Mouse (Mus musculus): ENCODE measurements around the gene Rasl10b. TPM values are rescaled to one million over a fixed set of nuclear protein-coding genes. Genes with fewer than 3 reads are reported as not detected.

Rasl10b gene
- polyA plus RNA-seq, 2 experiments: 0.06 to 0.31 TPM

GRCm38 (mm10) chr11:83424681-83425080 is 15.7 kb downstream of the Rasl10b start:
- no peaks in the 10 kb centered on the region for H3K4me1 ChIP-seq (replicated peaks; ENCODE audit: control insufficient read depth in 2 of 2, insufficient read depth in 2 of 2, low read length in 1 of 2)
- TF ChIP-seq EP300 (IDR thresholded peaks at IDR 0.05; ENCODE audit: low read depth): no peak
- peak; percentile 96 for TF ChIP-seq CTCF (IDR thresholded peaks at IDR 0.05; ENCODE audit: low read depth)
- H3K27ac ChIP-seq: no peak overlapping the region
- no peak overlapping the region for H3K9ac ChIP-seq (replicated peaks)
- H3K4me2 ChIP-seq (ENCODE audit: low read depth): no peak overlapping the region
- H3K27me3 ChIP-seq (ENCODE audit: control insufficient read depth, insufficient read depth, low read length): peaks cover 12% of the 10 kb centered on the region
- peak in 2 of 3 experiments; percentile 33 to 36 for DNase-seq (ENCODE audit: low read depth in 3 of 3, low spot score in 3 of 3)
- no peaks in the 10 kb centered on the region for H3K36me3 ChIP-seq (replicated peaks; ENCODE audit: control insufficient read depth, insufficient read depth, low read depth)
- no peak for ATAC-seq (ENCODE audit: insufficient read depth)
- H3K9me3 ChIP-seq (ENCODE audit: control insufficient read depth, low read length): no peaks in the 10 kb centered on the region
- 9% methylated on average over 8 of the region's 8 CpGs for WGBS (ENCODE audit: insufficient replicate concordance)
- no peak overlapping the region for H3K4me3 ChIP-seq (ENCODE audit: insufficient read depth in 1 of 2, low read depth in 2 of 2, low read length in 2 of 2)

- TF ChIP-seq EP300 (IDR thresholded peaks at IDR 0.05; ENCODE audit: low read depth) (no peak), CTCF (IDR thresholded peaks at IDR 0.05; ENCODE audit: low read depth) (no peak)
- peaks cover 9% of the 10 kb centered on the region for H3K27me3 ChIP-seq (ENCODE audit: control insufficient read depth, insufficient read depth, low read length)
- 0 out of 2 replicates have a peak overlapping the region, but pooled peaks have one; percentile 4 for H3K4me2 ChIP-seq (ENCODE audit: low read depth)
- no peak overlapping the region for H3K27ac ChIP-seq
- whole genome bisulfite sequencing (ENCODE audit: insufficient replicate concordance): 5% methylated on average over 17 of the region's 17 CpGs
- ATAC-seq (ENCODE audit: insufficient read depth): no peak
- no peaks in the 10 kb centered on the region for H3K9me3 ChIP-seq (ENCODE audit: control insufficient read depth, low read length)
- no peak for DNase-seq (ENCODE audit: low read depth in 3 of 3, low spot score in 3 of 3)
- H3K4me3 ChIP-seq (ENCODE audit: insufficient read depth in 1 of 2, low read depth in 2 of 2, low read length in 2 of 2): no peak overlapping the region
- H3K4me1 ChIP-seq (replicated peaks; ENCODE audit: control insufficient read depth in 2 of 2, insufficient read depth in 2 of 2, low read length in 1 of 2): no peaks in the 10 kb centered on the region
- H3K36me3 ChIP-seq (replicated peaks; ENCODE audit: control insufficient read depth, insufficient read depth, low read depth): no peaks in the 10 kb centered on the region
- H3K9ac ChIP-seq (replicated peaks): no peak overlapping the region
Measured at GRCm38 (mm10) chr11:83426964-83427363, 18.0 kb downstream of the Rasl10b start.

GRCm38 (mm10) chr11:83429355-83429754 is 20.4 kb downstream of the Rasl10b start, which contains the start of gene Gas2l2:
Gene Gas2l2, minus strand, starts transcription at chr11:83429455.
- TF ChIP-seq CTCF (IDR thresholded peaks at IDR 0.05; ENCODE audit: low read depth) (no peak), EP300 (IDR thresholded peaks at IDR 0.05; ENCODE audit: low read depth) (no peak)
- Histone ChIP-seq H3K4me2 (ENCODE audit: low read depth) (no peak within 1 kb of the TSS), H3K9ac (replicated peaks) (no peak within 1 kb of the TSS), H3K4me3 (ENCODE audit: insufficient read depth in 1 of 2, low read depth in 2 of 2, low read length in 2 of 2) (no peak within 1 kb of the TSS), H3K36me3 (replicated peaks; ENCODE audit: control insufficient read depth, insufficient read depth, low read depth) (no peaks in the 10 kb centered on the region), H3K9me3 (ENCODE audit: control insufficient read depth, low read length) (no peaks in the 10 kb centered on the region), H3K4me1 (replicated peaks; ENCODE audit: control insufficient read depth in 2 of 2, insufficient read depth in 2 of 2, low read length in 1 of 2) (no peaks in the 10 kb centered on the region), H3K27me3 (ENCODE audit: control insufficient read depth, insufficient read depth, low read length) (peaks cover 9% of the 10 kb centered on the region), H3K27ac (no peak within 1 kb of the TSS)
- no peak for DNase-seq (ENCODE audit: low read depth in 3 of 3, low spot score in 3 of 3)
- WGBS (ENCODE audit: insufficient replicate concordance): 50% methylated on average over 5 of the region's 5 CpGs
- no peak for ATAC-seq (ENCODE audit: insufficient read depth)

- no peak for ATAC-seq (ENCODE audit: insufficient read depth)
- Histone ChIP-seq H3K27me3 (ENCODE audit: control insufficient read depth, insufficient read depth, low read length) (peaks cover 2% of the 10 kb centered on the region), H3K36me3 (replicated peaks; ENCODE audit: control insufficient read depth, insufficient read depth, low read depth) (no peaks in the 10 kb centered on the region), H3K4me1 (replicated peaks; ENCODE audit: control insufficient read depth in 2 of 2, insufficient read depth in 2 of 2, low read length in 1 of 2) (no peaks in the 10 kb centered on the region; a peak in 1 of 4 replicates), H3K27ac (no peak overlapping the region), H3K9me3 (ENCODE audit: control insufficient read depth, low read length) (no peaks in the 10 kb centered on the region), H3K4me3 (ENCODE audit: insufficient read depth in 1 of 2, low read depth in 2 of 2, low read length in 2 of 2) (no peak overlapping the region), H3K4me2 (ENCODE audit: low read depth) (no peak overlapping the region), H3K9ac (replicated peaks) (no peak overlapping the region)
- no peak for DNase-seq (ENCODE audit: low read depth in 3 of 3, low spot score in 3 of 3)
- WGBS (ENCODE audit: insufficient replicate concordance): 47% methylated on average over 2 of the region's 2 CpGs
- no peak for TF ChIP-seq CTCF (IDR thresholded peaks at IDR 0.05; ENCODE audit: low read depth)
Measured at GRCm38 (mm10) chr11:83432533-83432932, 23.6 kb downstream of the Rasl10b start.

- Histone ChIP-seq H3K36me3 (replicated peaks; ENCODE audit: control insufficient read depth, insufficient read depth, low read depth) (no peaks in the 10 kb centered on the region), H3K9me3 (ENCODE audit: control insufficient read depth, low read length) (no peaks in the 10 kb centered on the region), H3K27me3 (ENCODE audit: control insufficient read depth, insufficient read depth, low read length) (peaks cover 14% of the 10 kb centered on the region), H3K9ac (replicated peaks) (no peak within 1 kb of the TSS), H3K27ac (no peak within 1 kb of the TSS), H3K4me2 (ENCODE audit: low read depth) (no peak within 1 kb of the TSS), H3K4me3 (ENCODE audit: insufficient read depth in 1 of 2, low read depth in 2 of 2, low read length in 2 of 2) (no peak within 1 kb of the TSS), H3K4me1 (replicated peaks; ENCODE audit: control insufficient read depth in 2 of 2, insufficient read depth in 2 of 2, low read length in 1 of 2) (no peaks in the 10 kb centered on the region; a peak in 1 of 4 replicates)
- no peak for TF ChIP-seq CTCF (IDR thresholded peaks at IDR 0.05; ENCODE audit: low read depth)
- TF ChIP-seq EP300 (IDR thresholded peaks at IDR 0.05; ENCODE audit: low read depth): no peak
- WGBS (ENCODE audit: insufficient replicate concordance): 67% methylated on average over 1 of the region's 1 CpGs
- DNase-seq (ENCODE audit: low read depth in 3 of 3, low spot score in 3 of 3) (no peak), ATAC-seq (ENCODE audit: insufficient read depth) (no peak)
Measured at GRCm38 (mm10) chr11:83437377-83437776, 28.4 kb downstream of the Rasl10b start, which contains the start of gene 1700020L24Rik. Gene 1700020L24Rik, plus strand, starts transcription at chr11:83437677.
